Mouse (Mus musculus) MEL (cell line): ENCODE data around the gene Tmem8b. TPM values are rescaled to one million over a fixed set of nuclear protein-coding genes. Genes with fewer than 3 reads are reported as not detected.
A peak's percentile ranks its signal among the peaks of the same experiment; 100 is the strongest.

Source experiments
- DNase-seq: peaks from one replicate; pipeline ENCODE4 v3.0.0; 2011; ENCODE audit warnings: low read depth, low spot score
- H3K27ac ChIP-seq: 2 replicates; pipeline ENCODE4 v1.5.1; 2012; ENCODE audit warnings: low read depth, mild to moderate bottlenecking, control low read depth, low read length, moderate library complexity; ENCODE audit not compliant: control insufficient read depth
- H3K27me3 ChIP-seq, 2 experiments: fragments of 150-350 bp in 1 of 2; sonication (generic) in 1 of 2; 2 replicates each; pipeline ENCODE4 v1.6.1; 2012; ENCODE audit warnings: low read length in 2 of 2, mild to moderate bottlenecking in 2 of 2, improper control_type of control experiment in 1 of 2, moderate library complexity in 1 of 2; ENCODE audit not compliant: insufficient read depth in 2 of 2, control insufficient read depth in 1 of 2
- H3K36me3 ChIP-seq, 2 experiments: 2 replicates each; pipeline ENCODE4 v1.6.1; 2012 to 2014; ENCODE audit warnings: low read length in 2 of 2, improper control_type of control experiment in 1 of 2, inconsistent platforms in 1 of 2, mild to moderate bottlenecking in 1 of 2; ENCODE audit not compliant: insufficient read depth in 2 of 2, control insufficient read depth in 1 of 2
- H3K4me1 ChIP-seq, 2 experiments: fragments of 150-350 bp in 1 of 2; sonication (generic) in 1 of 2; 2 replicates each; pipeline ENCODE4 v1.6.1; 2012; ENCODE audit warnings: low read length in 2 of 2, improper control_type of control experiment in 1 of 2, mild to moderate bottlenecking in 1 of 2; ENCODE audit not compliant: insufficient read depth in 2 of 2, control insufficient read depth in 1 of 2
- H3K4me3 ChIP-seq, 2 experiments: fragments of 150-350 bp in 1 of 2; sonication (generic) in 1 of 2; 2 replicates each; pipeline ENCODE4 v1.5.1; 2012; ENCODE audit warnings: low read depth in 2 of 2, low read length in 2 of 2, mild to moderate bottlenecking in 2 of 2, moderate library complexity in 2 of 2, control low read depth in 1 of 2, improper control_type of control experiment in 1 of 2; ENCODE audit not compliant: control insufficient read depth in 1 of 2, insufficient read depth in 1 of 2
- H3K79me2 ChIP-seq: 2 replicates; pipeline ENCODE4 v1.6.1; 2012; ENCODE audit warnings: mild to moderate bottlenecking, low read length, moderate library complexity; ENCODE audit not compliant: control insufficient read depth, poor library complexity, insufficient read depth
- H3K9ac ChIP-seq: 2 replicates; pipeline ENCODE4 v1.6.1; 2012; ENCODE audit warnings: low read depth, mild to moderate bottlenecking, control low read depth, low read length, moderate library complexity; ENCODE audit not compliant: control insufficient read depth, poor library complexity, severe bottlenecking
- H3K9me3 ChIP-seq: fragments of 150-350 bp; sonication (generic); replicated peaks from 2 replicates; pipeline ENCODE4 v1.6.1; 2012; ENCODE audit warnings: mild to moderate bottlenecking, low read length, improper control_type of control experiment, moderate library complexity; ENCODE audit not compliant: insufficient read depth
- BHLHE40 ChIP-seq: IDR thresholded peaks from 2 replicates; pipeline ENCODE4 v1.6.1; 2012; ENCODE audit warnings: low read depth, mild to moderate bottlenecking, inconsistent platforms, low read length, improper control_type of control experiment, borderline replicate concordance
- ELF1 ChIP-seq: IDR thresholded peaks from 2 replicates; pipeline ENCODE4 v1.6.1; 2014; ENCODE audit warnings: low read depth, mild to moderate bottlenecking, inconsistent platforms, low read length, improper control_type of control experiment, moderate library complexity
- EP300 ChIP-seq, 2 experiments: IDR thresholded peaks; 2 replicates each; pipeline ENCODE4 v1.6.1; 2011; ENCODE audit warnings: improper control_type of control experiment in 2 of 2, low read length in 2 of 2, low read depth in 1 of 2, mild to moderate bottlenecking in 1 of 2
- GATA1 ChIP-seq: IDR thresholded peaks from 2 replicates; pipeline ENCODE4 v1.6.1; 2011; ENCODE audit warnings: low read depth, low read length, improper control_type of control experiment
- HCFC1 ChIP-seq: IDR thresholded peaks from 2 replicates; pipeline ENCODE4 v1.6.1; 2012; ENCODE audit warnings: low read depth, mild to moderate bottlenecking, inconsistent platforms, low read length, improper control_type of control experiment, moderate library complexity
- JUND ChIP-seq: IDR thresholded peaks from 2 replicates; pipeline ENCODE4 v1.6.1; 2011; ENCODE audit warnings: low read depth, mild to moderate bottlenecking, improper control_type of control experiment, low read length
- MAFK ChIP-seq: IDR thresholded peaks from 2 replicates; pipeline ENCODE4 v1.6.1; 2011; ENCODE audit warnings: low read depth, mild to moderate bottlenecking, low read length, improper control_type of control experiment, borderline replicate concordance
- MAX ChIP-seq: IDR thresholded peaks from 2 replicates; pipeline ENCODE4 v1.6.1; 2011; ENCODE audit warnings: low read length, improper control_type of control experiment
- MXI1 ChIP-seq: IDR thresholded peaks from 2 replicates; pipeline ENCODE4 v1.6.1; 2011; ENCODE audit warnings: mild to moderate bottlenecking, low read depth, low read length, improper control_type of control experiment
- MYB ChIP-seq: IDR thresholded peaks from 2 replicates; pipeline ENCODE4 v1.6.1; 2011; ENCODE audit warnings: mild to moderate bottlenecking, low read depth, low read length, improper control_type of control experiment
- POLR2AphosphoS2 ChIP-seq: IDR thresholded peaks from 2 replicates; pipeline ENCODE4 v1.6.1; 2011; ENCODE audit warnings: low read length, improper control_type of control experiment
- POLR2AphosphoS5 ChIP-seq: IDR thresholded peaks from 2 replicates; pipeline ENCODE4 v1.6.1; 2012; ENCODE audit warnings: low read depth, borderline replicate concordance, mild to moderate bottlenecking, inconsistent platforms, low read length, moderate library complexity, mixed read lengths
- TAL1 ChIP-seq: IDR thresholded peaks from 2 replicates; pipeline ENCODE4 v1.6.1; 2012; ENCODE audit warnings: mild to moderate bottlenecking, inconsistent platforms, low read length, moderate library complexity, mixed read lengths
- TBP ChIP-seq: IDR thresholded peaks from 2 replicates; pipeline ENCODE4 v1.8.0; 2011; ENCODE audit warnings: low read depth, low read length, improper control_type of control experiment
- TCF12 ChIP-seq: IDR thresholded peaks from 2 replicates; pipeline ENCODE4 v1.6.1; 2014; ENCODE audit warnings: low read depth, mild to moderate bottlenecking, inconsistent platforms, low read length, improper control_type of control experiment, moderate library complexity
- USF2 ChIP-seq, 2 experiments: IDR thresholded peaks; 2 replicates each; pipeline ENCODE4 v1.6.1; 2011 to 2012; ENCODE audit warnings: improper control_type of control experiment in 2 of 2, low read length in 2 of 2, borderline replicate concordance in 1 of 2, inconsistent platforms in 1 of 2, low read depth in 1 of 2, mild to moderate bottlenecking in 1 of 2; ENCODE audit not compliant: insufficient read depth in 1 of 2
- ZC3H11A ChIP-seq: IDR thresholded peaks from 2 replicates; pipeline ENCODE4 v1.6.1; 2012; ENCODE audit warnings: low read depth, mild to moderate bottlenecking, inconsistent platforms, low read length, improper control_type of control experiment
- polyA plus RNA-seq, 2 experiments: library from polyadenylated mRNA; stranded (reverse) in 1 of 2; unstranded in 1 of 2; fragments of >175 nt in 1 of 2; fragments of >200 nt in 1 of 2; gene quantifications; 2 replicates each; pipeline versions ENCODE4 v1.2.1 to v1.2.4; 2012; ENCODE audit warnings: low replicate concordance in 2 of 2, low read depth in 1 of 2; ENCODE audit not compliant: insufficient read length in 2 of 2, insufficient read depth in 1 of 2, missing spikeins in 1 of 2
- total RNA-seq: library from RNA; depleted of rRNA; stranded (reverse); fragments of 300-350 nt; gene quantifications from 2 replicates; pipeline ENCODE4 v1.2.3, GENCODE M21; 2012

Tmem8b gene
- total and polyA plus RNA-seq, 3 experiments: 0.46 to 3.6 TPM; not detected in 1

GRCm38 (mm10) chr4:43726995-43727394 lies 58.2 kb downstream of the Tmem8b start, which contains the start of gene Hrct1:
TSS of gene Hrct1 (plus strand) at chr4:43727188.
- TF ChIP-seq BHLHE40: no peak
- no peak for TF ChIP-seq POLR2AphosphoS2
- TF ChIP-seq ZC3H11A: no peak
- no peak for TF ChIP-seq GATA1
- no peak for TF ChIP-seq MXI1
- TF ChIP-seq ELF1: no peak
- TF ChIP-seq TAL1: no peak
- TF ChIP-seq USF2 (IDR thresholded peaks at IDR 0.05; ENCODE audit: borderline replicate concordance in 1 of 2, insufficient read depth in 1 of 2, low read depth in 1 of 2, low read length in 2 of 2): no peak
- TF ChIP-seq POLR2AphosphoS5: no peak
- TF ChIP-seq MYB: no peak
- no peak for TF ChIP-seq TCF12
- no peak for TF ChIP-seq MAX
- TF ChIP-seq JUND: no peak
- no peak for TF ChIP-seq TBP
- no peak for TF ChIP-seq HCFC1
- no peak for TF ChIP-seq EP300 (IDR thresholded peaks at IDR 0.05; ENCODE audit: low read depth in 1 of 2, low read length in 2 of 2)
- Histone ChIP-seq H3K36me3 (no peaks in the 10 kb centered on the region), H3K9me3 (no peaks in the 10 kb centered on the region), H3K27me3 (peaks cover 3 to 8% of the 10 kb centered on the region in 2 experiments; a peak in 3 of 4 replicates), H3K4me3 (no peak within 1 kb of the TSS), H3K4me1 (peaks cover 0 to 19% of the 10 kb centered on the region in 2 experiments; a peak in 2 of 4 replicates), H3K27ac (no peak within 1 kb of the TSS), H3K79me2 (no peaks in the 10 kb centered on the region), H3K9ac (no peak within 1 kb of the TSS)
- DNase-seq: no peak

GRCm38 (mm10) chr4:43727718-43728575 lies 59.2 kb downstream of the Tmem8b start:
- Histone ChIP-seq H3K4me1 (peaks cover 0 to 19% of the 10 kb centered on the region in 2 experiments; a peak in 2 of 4 replicates), H3K4me3 (no peak overlapping the region), H3K9ac (no peak overlapping the region), H3K27ac (no peak overlapping the region), H3K79me2 (no peaks in the 10 kb centered on the region), H3K27me3 (peaks cover 3% of the 10 kb centered on the region in 2 experiments; a peak in 2 of 4 replicates), H3K36me3 (no peaks in the 10 kb centered on the region), H3K9me3 (no peaks in the 10 kb centered on the region)
- TF ChIP-seq EP300 (IDR thresholded peaks at IDR 0.05; ENCODE audit: low read depth in 1 of 2, low read length in 2 of 2): no peak
- TF ChIP-seq MAFK: no peak
- TF ChIP-seq GATA1: 0 out of 2 replicates have a peak, but pooled peaks have one; percentile 58
- DNase-seq: peak; percentile 57
